Mouse (Mus musculus): ENCODE measurements around the gene Capn15. TPM values are rescaled to one million over a fixed set of nuclear protein-coding genes. Genes with fewer than 3 reads are reported as not detected.

The Capn15 gene
- polyA plus RNA-seq, 1 experiment from 2014 or later: 13.9 TPM

GRCm38 (mm10) chr17:25961566-25961965 is 24.0 kb downstream of the Capn15 start:
- H3K9me3 ChIP-seq (ENCODE audit: low read length): no peaks in the 10 kb centered on the region
- 92% methylated on average over 5 of the region's 5 CpGs for WGBS
- H3K27ac ChIP-seq (ENCODE audit: low read length): no peak overlapping the region
- no peak overlapping the region for H3K9ac ChIP-seq (replicated peaks; ENCODE audit: low read depth)
- TF ChIP-seq CTCF (IDR thresholded peaks at IDR 0.05) (no peak), EP300 (IDR thresholded peaks at IDR 0.05) (no peak)
- H3K36me3 ChIP-seq (ENCODE audit: insufficient read depth, low read length): no peaks in the 10 kb centered on the region; the same call in 1 of the 2 replicates
- H3K4me3 ChIP-seq (ENCODE audit: low read depth, low read length): no peak overlapping the region
- no peak overlapping the region for H3K4me2 ChIP-seq (replicated peaks; ENCODE audit: low read depth, low read length)
- no peaks in the 10 kb centered on the region for H3K27me3 ChIP-seq (replicated peaks; ENCODE audit: insufficient read depth, low read length)
- DNase-seq (ENCODE audit: low spot score): no peak
- no peaks in the 10 kb centered on the region for H3K4me1 ChIP-seq (ENCODE audit: insufficient read depth, low read depth, low read length)
- no peak for ATAC-seq

- Histone ChIP-seq H3K27ac (ENCODE audit: low read length) (no peak overlapping the region), H3K36me3 (ENCODE audit: insufficient read depth, low read length) (no peaks in the 10 kb centered on the region; the same call in 1 of the 2 replicates), H3K4me1 (ENCODE audit: insufficient read depth, low read depth, low read length) (no peaks in the 10 kb centered on the region), H3K9ac (replicated peaks; ENCODE audit: low read depth) (no peak overlapping the region), H3K4me2 (replicated peaks; ENCODE audit: low read depth, low read length) (no peak overlapping the region), H3K4me3 (ENCODE audit: low read depth, low read length) (no peak overlapping the region), H3K9me3 (ENCODE audit: low read length) (no peaks in the 10 kb centered on the region), H3K27me3 (replicated peaks; ENCODE audit: insufficient read depth, low read length) (no peaks in the 10 kb centered on the region)
- DNase-seq (ENCODE audit: low spot score) (no peak), ATAC-seq (no peak)
- 88% methylated on average over 21 of the region's 23 CpGs for WGBS
- no peak for TF ChIP-seq CTCF (IDR thresholded peaks at IDR 0.05)
- no peak for TF ChIP-seq EP300 (IDR thresholded peaks at IDR 0.05)
Measured at GRCm38 (mm10) chr17:25959630-25960467, 25.7 kb downstream of the Capn15 start.

- TF ChIP-seq CTCF (IDR thresholded peaks at IDR 0.05) (no peak), EP300 (IDR thresholded peaks at IDR 0.05) (no peak)
- 90% methylated on average over 11 of the region's 11 CpGs for WGBS
- Histone ChIP-seq H3K4me2 (replicated peaks; ENCODE audit: low read depth, low read length) (no peak overlapping the region), H3K27me3 (replicated peaks; ENCODE audit: insufficient read depth, low read length) (no peaks in the 10 kb centered on the region), H3K9me3 (ENCODE audit: low read length) (no peaks in the 10 kb centered on the region), H3K27ac (ENCODE audit: low read length) (no peak overlapping the region), H3K9ac (replicated peaks; ENCODE audit: low read depth) (no peak overlapping the region), H3K4me3 (ENCODE audit: low read depth, low read length) (no peak overlapping the region), H3K36me3 (ENCODE audit: insufficient read depth, low read length) (no peaks in the 10 kb centered on the region; the same call in 1 of the 2 replicates), H3K4me1 (ENCODE audit: insufficient read depth, low read depth, low read length) (no peaks in the 10 kb centered on the region)
- no peak for ATAC-seq
- no peak for DNase-seq (ENCODE audit: low spot score)
Measured at GRCm38 (mm10) chr17:25958771-25959494, 26.7 kb downstream of the Capn15 start.

- no peaks in the 10 kb centered on the region for H3K4me1 ChIP-seq (ENCODE audit: insufficient read depth, low read depth, low read length)
- 87% methylated on average over 14 of the region's 14 CpGs for WGBS
- no peak for TF ChIP-seq CTCF (IDR thresholded peaks at IDR 0.05)
- ATAC-seq (no peak), DNase-seq (ENCODE audit: low spot score) (no peak)
- H3K27ac ChIP-seq (ENCODE audit: low read length): no peak overlapping the region
- no peak overlapping the region for H3K4me2 ChIP-seq (replicated peaks; ENCODE audit: low read depth, low read length)
- H3K4me3 ChIP-seq (ENCODE audit: low read depth, low read length): no peak overlapping the region
- no peak overlapping the region for H3K9ac ChIP-seq (replicated peaks; ENCODE audit: low read depth)
- 0 out of 2 replicates have a peak, but pooled peaks cover 3% of the 10 kb centered on the region for H3K27me3 ChIP-seq (replicated peaks; ENCODE audit: insufficient read depth, low read length)
- no peaks in the 10 kb centered on the region; the same call in 1 of the 2 replicates for H3K36me3 ChIP-seq (ENCODE audit: insufficient read depth, low read length)
- no peaks in the 10 kb centered on the region for H3K9me3 ChIP-seq (ENCODE audit: low read length)
Measured at GRCm38 (mm10) chr17:25957586-25958051, 28.0 kb downstream of the Capn15 start.

- H3K27me3 ChIP-seq (replicated peaks; ENCODE audit: insufficient read depth, low read length): peaks cover 11% of the 10 kb centered on the region; the same call in 1 of the 2 replicates
- DNase-seq (ENCODE audit: low spot score) (no peak), ATAC-seq (no peak)
- no peak overlapping the region for H3K4me3 ChIP-seq (ENCODE audit: low read depth, low read length)
- no peak for TF ChIP-seq EP300 (IDR thresholded peaks at IDR 0.05)
- no peak for TF ChIP-seq CTCF (IDR thresholded peaks at IDR 0.05)
- H3K4me1 ChIP-seq (ENCODE audit: insufficient read depth, low read depth, low read length): no peaks in the 10 kb centered on the region
- no peaks in the 10 kb centered on the region for H3K9me3 ChIP-seq (ENCODE audit: low read length)
- H3K27ac ChIP-seq (ENCODE audit: low read length): no peak overlapping the region
- H3K4me2 ChIP-seq (replicated peaks; ENCODE audit: low read depth, low read length): no peak overlapping the region
- H3K9ac ChIP-seq (replicated peaks; ENCODE audit: low read depth): no peak overlapping the region
- no peaks in the 10 kb centered on the region; the same call in 1 of the 2 replicates for H3K36me3 ChIP-seq (ENCODE audit: insufficient read depth, low read length)
- WGBS: 78% methylated on average over 7 of the region's 7 CpGs
Measured at GRCm38 (mm10) chr17:25956631-25957030, 29.0 kb downstream of the Capn15 start.

- H3K9ac ChIP-seq (replicated peaks; ENCODE audit: low read depth): no peak overlapping the region
- ATAC-seq (no peak), DNase-seq (ENCODE audit: low spot score) (no peak)
- no peaks in the 10 kb centered on the region; the same call in 1 of the 2 replicates for H3K36me3 ChIP-seq (ENCODE audit: insufficient read depth, low read length)
- H3K27ac ChIP-seq (ENCODE audit: low read length): no peak overlapping the region
- no peak overlapping the region for H3K4me3 ChIP-seq (ENCODE audit: low read depth, low read length)
- H3K4me1 ChIP-seq (ENCODE audit: insufficient read depth, low read depth, low read length): peaks cover 2% of the 10 kb centered on the region; the same call in 1 of the 2 replicates
- no peak overlapping the region for H3K4me2 ChIP-seq (replicated peaks; ENCODE audit: low read depth, low read length)
- H3K27me3 ChIP-seq (replicated peaks; ENCODE audit: insufficient read depth, low read length): peaks cover 11% of the 10 kb centered on the region; the same call in 1 of the 2 replicates
- TF ChIP-seq CTCF (IDR thresholded peaks at IDR 0.05) (no peak), EP300 (IDR thresholded peaks at IDR 0.05) (no peak)
- WGBS: 72% methylated on average over 7 of the region's 7 CpGs
- no peaks in the 10 kb centered on the region for H3K9me3 ChIP-seq (ENCODE audit: low read length)
Measured at GRCm38 (mm10) chr17:25956201-25956600, 29.4 kb downstream of the Capn15 start.

Data from lung, postnatal 0 days (tissue).